Mouse (Mus musculus) kidney, embryonic 14.5 days (tissue): ENCODE measurements around the gene Jak2. TPM values are rescaled to one million over a fixed set of nuclear protein-coding genes. Genes with fewer than 3 reads are reported as not detected.

Source experiments
- ATAC-seq: fragments of 200-750 bp; cut with Nextera tagmentation; 2 replicates; pipeline ENCODE4 v1.8.0; 2017; ENCODE audit warnings: moderate number of reproducible peaks, mild to moderate bottlenecking, moderate TSS enrichment, moderate library complexity; ENCODE audit not compliant: low FRiP score, low TSS enrichment
- H3K27ac ChIP-seq: fragments of 300-500 bp; sonication (generic); 2 replicates; pipeline ENCODE4 v1.5.1; 2014; ENCODE audit warnings: low read depth, mild to moderate bottlenecking, low read length, moderate library complexity, mixed read lengths
- H3K27me3 ChIP-seq: fragments of 300-500 bp; sonication (generic); 2 replicates; pipeline ENCODE4 v1.6.1; 2014; ENCODE audit warnings: mild to moderate bottlenecking, low read length; ENCODE audit not compliant: control insufficient read depth, insufficient read depth
- H3K36me3 ChIP-seq: fragments of 300-500 bp; sonication (generic); 2 replicates; pipeline ENCODE4 v1.6.1; 2014; ENCODE audit warnings: low read length, mixed read lengths; ENCODE audit not compliant: control insufficient read depth, insufficient read depth
- H3K4me1 ChIP-seq: fragments of 300-500 bp; sonication (generic); 2 replicates; pipeline ENCODE4 v1.6.1; 2014; ENCODE audit warnings: low read length, mixed read lengths; ENCODE audit not compliant: control insufficient read depth, insufficient read depth
- H3K4me2 ChIP-seq: fragments of 300-500 bp; sonication (generic); replicated peaks from 2 replicates; pipeline ENCODE4 v1.6.1; 2014; ENCODE audit warnings: low read depth, mild to moderate bottlenecking, low read length
- H3K4me3 ChIP-seq: fragments of 300-500 bp; sonication (generic); 2 replicates; pipeline ENCODE4 v1.5.1; 2014; ENCODE audit warnings: mild to moderate bottlenecking, low read length
- H3K9ac ChIP-seq: fragments of 300-500 bp; sonication (generic); 2 replicates; pipeline ENCODE4 v1.6.1; 2014; ENCODE audit warnings: low read depth, mild to moderate bottlenecking, low read length, moderate library complexity
- H3K9me3 ChIP-seq: fragments of 300-500 bp; sonication (generic); 2 replicates; pipeline ENCODE4 v1.6.1; 2016; ENCODE audit warnings: low read length; ENCODE audit not compliant: control insufficient read depth
- WGBS: fragments of 180-500 bp; shearing (Covaris S2); extraction: QIAGEN DNeasy Blood & Tissue Kit; methylation state at CpG from one replicate; pipeline ENCODE4 v1.1.7; 2014; 5-methylcytosine and 5-hydroxymethylcytosine counted together
- polyA plus RNA-seq: library from polyadenylated mRNA; unstranded; fragments of >200 nt; fragmentation: Nextera tagmentation; extraction: Ambion mirVana; gene quantifications from 2 replicates; pipeline ENCODE4 v1.2.1, GENCODE M21; 2014

The Jak2 gene
- polyA plus RNA-seq, 1 experiment from 2014 or later, result 15.5 TPM

GRCm38 (mm10) chr19:29285451-29285869 lies 33.8 kb downstream of the Jak2 start:
- Histone ChIP-seq H3K36me3 (peaks cover 24% of the 10 kb centered on the region), H3K4me3 (no peak overlapping the region), H3K4me1 (no peaks in the 10 kb centered on the region), H3K27ac (no peak overlapping the region), H3K4me2 (no peak overlapping the region), H3K9ac (no peak overlapping the region), H3K27me3 (no peaks in the 10 kb centered on the region), H3K9me3 (no peaks in the 10 kb centered on the region)
- no peak for ATAC-seq
- WGBS, result 37% methylated on average over 7 of the region's 7 CpGs

- no peak overlapping the region for H3K4me2 ChIP-seq
- peaks cover 39% of the 10 kb centered on the region for H3K36me3 ChIP-seq
- H3K9ac ChIP-seq, result no peak overlapping the region
- no peaks in the 10 kb centered on the region for H3K4me1 ChIP-seq
- no peaks in the 10 kb centered on the region for H3K27me3 ChIP-seq
- no peak overlapping the region for H3K4me3 ChIP-seq
- H3K27ac ChIP-seq, result no peak overlapping the region
- WGBS, result 71% methylated on average over 8 of the region's 8 CpGs
- no peaks in the 10 kb centered on the region for H3K9me3 ChIP-seq
- ATAC-seq, result no peak
These were observed 36.2 kb downstream of the Jak2 start for GRCm38 (mm10) chr19:29287863-29288262.

GRCm38 (mm10) chr19:29291532-29291931 lies 39.9 kb downstream of the Jak2 start:
- Histone ChIP-seq H3K4me1 (no peaks in the 10 kb centered on the region), H3K9me3 (no peaks in the 10 kb centered on the region), H3K27ac (no peak overlapping the region), H3K27me3 (no peaks in the 10 kb centered on the region), H3K36me3 (peaks cover 35% of the 10 kb centered on the region), H3K9ac (no peak overlapping the region), H3K4me2 (no peak overlapping the region), H3K4me3 (no peak overlapping the region)
- 73% methylated on average over 14 of the region's 14 CpGs for WGBS
- ATAC-seq, result no peak

- no peaks in the 10 kb centered on the region for H3K27me3 ChIP-seq
- no peak overlapping the region for H3K27ac ChIP-seq
- H3K4me1 ChIP-seq, result no peaks in the 10 kb centered on the region
- no peak for ATAC-seq
- no peak overlapping the region for H3K4me3 ChIP-seq
- H3K9me3 ChIP-seq, result no peaks in the 10 kb centered on the region
- 65% methylated on average over 4 of the region's 4 CpGs for WGBS
- H3K4me2 ChIP-seq, result no peak overlapping the region
- peaks cover 31% of the 10 kb centered on the region for H3K36me3 ChIP-seq
- H3K9ac ChIP-seq, result no peak overlapping the region
These were observed 40.9 kb downstream of the Jak2 start for GRCm38 (mm10) chr19:29292546-29292945.

- WGBS, result 51% methylated on average over 2 of the region's 2 CpGs
- Histone ChIP-seq H3K4me3 (no peak overlapping the region), H3K27ac (no peak overlapping the region), H3K4me2 (no peak overlapping the region), H3K27me3 (no peaks in the 10 kb centered on the region), H3K4me1 (no peaks in the 10 kb centered on the region), H3K9me3 (no peaks in the 10 kb centered on the region), H3K9ac (no peak overlapping the region), H3K36me3 (peaks cover 30% of the 10 kb centered on the region; the same call in 1 of the 2 replicates)
- ATAC-seq, result no peak
These were observed 43.1 kb downstream of the Jak2 start for GRCm38 (mm10) chr19:29294756-29295155.

- Histone ChIP-seq H3K36me3 (peaks cover 37% of the 10 kb centered on the region; the same call in 1 of the 2 replicates), H3K4me2 (no peak overlapping the region), H3K4me1 (no peaks in the 10 kb centered on the region), H3K9ac (no peak overlapping the region), H3K27ac (no peak overlapping the region), H3K9me3 (no peaks in the 10 kb centered on the region), H3K27me3 (no peaks in the 10 kb centered on the region), H3K4me3 (no peak overlapping the region)
- no peak for ATAC-seq
These were observed 44.5 kb downstream of the Jak2 start for GRCm38 (mm10) chr19:29296166-29296565.

- Histone ChIP-seq H3K9me3 (no peaks in the 10 kb centered on the region), H3K4me2 (no peak overlapping the region), H3K4me3 (no peak overlapping the region), H3K27me3 (no peaks in the 10 kb centered on the region), H3K4me1 (no peaks in the 10 kb centered on the region), H3K9ac (no peak overlapping the region), H3K27ac (no peak overlapping the region), H3K36me3 (peaks cover 28% of the 10 kb centered on the region; the same call in 1 of the 2 replicates)
- WGBS, result 95% methylated on average over 1 of the region's 1 CpGs
- ATAC-seq, result no peak
These were observed 45.7 kb downstream of the Jak2 start for GRCm38 (mm10) chr19:29297366-29297765.

- 91% methylated on average over 13 of the region's 13 CpGs for WGBS
- ATAC-seq, result no peak
- Histone ChIP-seq H3K9me3 (no peaks in the 10 kb centered on the region), H3K9ac (no peak overlapping the region), H3K27ac (no peak overlapping the region), H3K4me1 (no peaks in the 10 kb centered on the region), H3K36me3 (peaks cover 31% of the 10 kb centered on the region; the same call in 1 of the 2 replicates), H3K27me3 (no peaks in the 10 kb centered on the region), H3K4me3 (no peak overlapping the region), H3K4me2 (no peak overlapping the region)
These were observed 49.3 kb downstream of the Jak2 start for GRCm38 (mm10) chr19:29300919-29301318.

- WGBS, result 94% methylated on average over 2 of the region's 2 CpGs
- H3K4me2 ChIP-seq, result no peak overlapping the region
- H3K4me1 ChIP-seq, result no peaks in the 10 kb centered on the region
- no peak overlapping the region for H3K27ac ChIP-seq
- peaks cover 29% of the 10 kb centered on the region; the same call in 1 of the 2 replicates for H3K36me3 ChIP-seq
- no peak overlapping the region for H3K9ac ChIP-seq
- no peaks in the 10 kb centered on the region for H3K9me3 ChIP-seq
- ATAC-seq, result no peak
- H3K27me3 ChIP-seq, result no peaks in the 10 kb centered on the region
- H3K4me3 ChIP-seq, result no peak overlapping the region
These were observed 50.5 kb downstream of the Jak2 start for GRCm38 (mm10) chr19:29302119-29302518.
